Mouse (Mus musculus) cerebellum, adult 2 months (tissue): ENCODE results near the gene Gm527. TPM values are rescaled to one million over a fixed set of nuclear protein-coding genes. Genes with fewer than 3 reads are reported as not detected.

Experiments used
- DNase-seq, 2 experiments: peaks; one replicate each; pipeline ENCODE4 v3.0.0; 2021
- H3K27ac ChIP-seq: fragments of 200-500 bp; 2 replicates; pipeline ENCODE4 v1.5.1; 2012; ENCODE audit warnings: low read length, control low read depth, inconsistent platforms; ENCODE audit not compliant: insufficient read depth
- H3K27me3 ChIP-seq: fragments of 200-500 bp; 2 replicates; pipeline ENCODE4 v1.6.1; 2012; ENCODE audit warnings: inconsistent platforms, mild to moderate bottlenecking, low read length, moderate library complexity; ENCODE audit not compliant: control insufficient read depth, insufficient read depth
- H3K4me1 ChIP-seq: fragments of 200-500 bp; 2 replicates; pipeline ENCODE4 v1.6.1; 2011; ENCODE audit warnings: low read length; ENCODE audit not compliant: control insufficient read depth, insufficient read depth
- H3K4me3 ChIP-seq: fragments of 200-500 bp; replicated peaks from 2 replicates; pipeline ENCODE3; 2011; ENCODE audit warnings: mild to moderate bottlenecking, low read depth, low read length, control low read depth; ENCODE audit not compliant: insufficient read depth
- CTCF ChIP-seq: fragments of 200-500 bp; IDR thresholded peaks from 2 replicates; pipeline ENCODE4 v1.5.1; 2011; ENCODE audit warnings: low read depth, mild to moderate bottlenecking, control low read depth, low read length, moderate library complexity, borderline replicate concordance; ENCODE audit not compliant: insufficient read depth
- POLR2A ChIP-seq: fragments of 200-500 bp; IDR thresholded peaks from 2 replicates; pipeline ENCODE4 v1.6.1; 2011; ENCODE audit warnings: low read length, control low read depth, borderline replicate concordance; ENCODE audit not compliant: insufficient read depth
- WGBS: fragments of 180-500 bp; shearing (Covaris S2); methylation state at CpG from one replicate; pipeline ENCODE4 v1.1.7; 2018; 5-methylcytosine and 5-hydroxymethylcytosine counted together
- polyA plus RNA-seq: library from polyadenylated mRNA; depleted of rRNA; stranded (reverse); fragments of >200 nt; gene quantifications from 2 replicates; pipeline ENCODE4 v1.2.3, GENCODE M21; 2012; rRNA removed

Gene Gm527
- polyA plus RNA-seq, result 8.0 and 9.0 TPM in 2 replicates

DNA sequence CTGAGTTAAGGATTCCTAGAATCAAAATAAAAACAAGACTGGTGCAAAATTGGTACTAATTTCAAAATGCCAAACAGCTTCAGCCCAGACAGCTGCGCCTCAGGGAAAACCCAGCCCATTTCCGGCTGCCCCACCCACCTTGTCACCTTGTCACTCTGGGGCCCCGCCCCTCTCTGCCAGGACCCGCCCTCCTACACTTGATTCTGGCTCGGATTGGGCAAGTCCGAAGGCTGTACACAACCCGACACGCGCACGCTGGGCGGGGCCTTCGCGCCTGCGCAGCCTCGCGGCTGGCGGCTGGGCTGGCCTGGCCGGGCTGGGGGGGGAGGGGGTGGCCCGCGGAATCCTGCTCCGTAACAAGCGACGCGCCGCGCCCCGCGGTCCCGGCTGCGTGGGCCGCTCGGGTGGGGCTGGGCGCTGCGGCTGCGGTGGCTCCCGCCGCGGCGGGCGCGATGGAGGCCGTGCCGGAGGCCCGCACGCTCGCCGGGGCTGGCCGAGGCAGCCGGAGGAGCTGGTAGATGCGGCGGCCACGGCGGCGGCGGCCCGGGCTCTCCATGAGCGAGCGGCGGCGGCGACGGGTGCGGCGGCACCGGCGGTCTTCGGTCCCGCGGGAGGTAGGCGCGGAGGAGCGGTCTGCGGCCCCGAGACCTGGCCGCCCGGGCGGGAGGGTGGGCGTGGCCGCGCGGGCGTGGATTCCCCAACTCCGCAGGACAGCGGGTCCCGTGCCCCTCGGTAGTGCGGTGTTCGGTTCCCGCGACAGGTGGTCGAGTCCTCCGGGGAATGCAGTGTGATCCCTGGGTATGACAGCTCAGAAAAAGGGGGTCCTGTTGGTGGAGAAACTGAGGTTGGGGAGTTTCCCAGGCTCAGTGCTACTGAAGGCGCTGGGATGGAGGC, at the start of gene Gm527:
Gene Gm527 (plus strand): TSS at position 329 of the 894 bp plus-strand sequence.
- no peaks in the 10 kb centered on the region for H3K27me3 ChIP-seq
- TF ChIP-seq CTCF (no peak), POLR2A (0 out of 2 replicates have a peak, but pooled peaks have one; percentile 36)
- H3K27ac ChIP-seq, result no peak within 1 kb of the TSS
- no peaks in the 10 kb centered on the region for H3K4me1 ChIP-seq
- H3K4me3 ChIP-seq, result peak within 1 kb of the TSS; percentile 59
- WGBS, result under 1% methylated on average over 88 of the region's 93 CpGs
- peak; percentile 94 to 97 for DNase-seq

DNA sequence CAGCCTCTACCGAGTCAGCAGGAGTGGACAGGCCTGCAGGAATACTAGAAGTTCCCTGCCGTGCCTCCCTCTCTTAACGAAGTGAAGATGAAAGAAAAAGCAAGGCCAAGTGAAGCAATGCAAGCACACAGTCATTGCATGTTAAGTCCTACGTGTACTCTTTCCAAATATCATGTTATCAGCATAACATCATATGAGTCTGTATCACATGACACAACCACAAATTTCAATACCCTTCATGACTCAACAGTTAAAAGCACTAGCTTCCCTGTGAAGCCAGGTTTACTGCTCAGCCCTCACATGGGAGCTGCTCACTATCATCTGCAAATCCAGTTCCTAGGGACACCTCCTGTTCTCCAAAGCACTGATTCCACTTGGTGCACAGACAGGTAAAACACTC, 46.6 kb upstream of the Gm527 start:
- Histone ChIP-seq H3K27me3 (no peaks in the 10 kb centered on the region), H3K27ac (no peak overlapping the region), H3K4me3 (no peak overlapping the region), H3K4me1 (no peaks in the 10 kb centered on the region)
- TF ChIP-seq POLR2A (no peak), CTCF (no peak)
- no peak for DNase-seq
- 49% methylated on average over 4 of the region's 4 CpGs for WGBS

DNA sequence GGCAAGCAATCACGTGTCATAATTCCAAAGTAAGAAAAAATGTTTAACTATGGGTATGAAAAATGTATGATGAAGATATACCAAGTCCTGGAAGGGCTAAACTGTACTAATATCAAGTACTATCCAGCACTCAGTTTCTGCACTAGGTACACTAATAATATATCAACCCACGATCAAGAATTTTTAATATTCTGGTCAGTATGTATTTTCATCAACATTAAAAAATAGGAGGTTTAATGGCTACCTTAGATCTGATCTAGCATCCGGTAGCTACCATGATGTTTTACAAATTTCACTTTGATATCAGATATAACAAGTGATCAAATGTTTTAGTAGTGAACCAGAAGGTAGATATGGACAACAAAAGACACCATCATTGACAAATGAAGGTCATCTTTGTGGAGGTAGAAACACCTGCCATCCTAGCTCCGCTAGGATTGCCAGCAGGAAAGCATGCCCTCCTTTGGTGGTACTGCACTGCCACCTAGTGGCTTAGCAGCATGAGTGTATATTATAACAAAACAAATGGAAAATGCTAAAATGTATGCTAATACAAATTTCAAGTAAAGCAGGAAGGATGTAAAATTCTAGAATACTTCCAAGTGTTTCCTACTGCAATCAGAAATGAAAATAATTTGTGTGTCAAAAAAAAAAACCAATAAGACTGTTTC, 20.5 kb upstream of the Gm527 start:
- no peak overlapping the region for H3K27ac ChIP-seq
- 51% methylated on average over 4 of the region's 4 CpGs for WGBS
- no peaks in the 10 kb centered on the region for H3K4me1 ChIP-seq
- peak; percentile 46 to 49 for DNase-seq
- H3K27me3 ChIP-seq, result no peaks in the 10 kb centered on the region
- TF ChIP-seq CTCF (peak; percentile 82), POLR2A (no peak)
- H3K4me3 ChIP-seq, result no peak overlapping the region

DNA sequence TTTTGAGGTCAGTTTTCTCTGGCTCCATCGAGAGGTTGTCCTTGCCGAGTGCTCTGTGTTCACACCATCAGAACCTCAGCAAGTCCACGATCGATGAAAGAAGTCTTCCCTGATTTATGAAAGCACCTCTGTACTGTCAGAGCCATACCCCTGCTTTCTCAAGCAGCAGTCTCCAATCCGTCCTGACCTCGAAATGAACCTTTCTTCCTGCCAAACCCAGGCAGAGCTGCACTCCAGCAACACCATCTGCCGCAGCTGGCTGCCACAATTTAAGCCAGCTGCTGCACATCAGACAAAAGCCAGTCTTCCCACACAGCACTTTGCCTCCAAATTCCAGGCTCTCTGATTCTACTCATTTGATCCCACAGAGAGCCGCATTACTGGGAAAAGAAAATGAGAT, 15.2 kb upstream of the Gm527 start:
- Histone ChIP-seq H3K4me1 (no peaks in the 10 kb centered on the region), H3K4me3 (no peak overlapping the region), H3K27me3 (no peaks in the 10 kb centered on the region), H3K27ac (no peak overlapping the region)
- 29% methylated on average over 8 of the region's 8 CpGs for WGBS
- TF ChIP-seq CTCF (no peak), POLR2A (no peak)
- DNase-seq, result no peak

DNA sequence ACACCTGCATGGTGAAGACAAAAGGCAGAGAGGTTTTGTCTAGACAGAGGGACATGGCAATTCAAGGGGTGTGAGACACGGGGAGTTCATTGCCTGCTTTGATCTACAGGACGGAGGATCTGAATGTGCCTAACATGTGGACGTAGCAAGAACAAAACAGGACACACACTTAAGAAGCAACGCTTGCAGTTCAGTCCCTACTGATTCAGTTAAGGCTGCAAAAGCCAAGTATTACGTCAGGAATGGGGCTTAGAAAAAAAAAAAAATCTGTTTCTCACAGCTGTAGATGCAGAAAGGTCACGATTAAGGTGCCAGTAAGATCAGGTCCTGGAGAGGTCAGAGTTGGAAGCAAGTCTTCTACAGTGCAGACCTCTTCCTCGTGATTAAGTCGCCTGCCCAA, 14.5 kb upstream of the Gm527 start:
- H3K27me3 ChIP-seq, result no peaks in the 10 kb centered on the region
- no peak overlapping the region for H3K27ac ChIP-seq
- H3K4me3 ChIP-seq, result no peak overlapping the region
- H3K4me1 ChIP-seq, result no peaks in the 10 kb centered on the region
- 82% methylated on average over 8 of the region's 8 CpGs for WGBS
- no peak for DNase-seq
- TF ChIP-seq CTCF (no peak), POLR2A (no peak)

DNA sequence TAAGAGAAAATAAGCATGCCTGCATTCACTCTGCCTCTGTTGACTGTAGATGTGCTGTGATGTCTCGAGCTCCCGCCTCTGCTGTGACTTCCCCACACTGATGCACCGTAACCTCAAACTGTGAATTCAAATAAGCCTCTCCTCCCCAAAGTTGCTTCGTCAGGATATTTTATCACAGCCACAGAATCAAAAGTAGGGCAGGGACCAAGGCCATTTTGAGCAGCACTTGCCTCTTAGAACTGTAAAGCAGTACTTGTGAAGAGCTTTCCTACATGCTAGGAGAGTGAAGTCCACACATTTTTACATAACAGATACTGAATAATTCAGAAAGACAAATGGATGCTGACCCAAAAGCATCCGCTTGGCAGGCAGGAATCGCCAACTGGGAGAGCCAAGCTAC, 4.7 kb upstream of the Gm527 start:
- Histone ChIP-seq H3K27me3 (no peaks in the 10 kb centered on the region), H3K4me3 (no peak overlapping the region), H3K4me1 (no peaks in the 10 kb centered on the region), H3K27ac (no peak overlapping the region)
- TF ChIP-seq CTCF, result no peak
- TF ChIP-seq POLR2A, result no peak
- WGBS, result 49% methylated on average over 6 of the region's 6 CpGs
- no peak for DNase-seq

GRCm38 (mm10) chr12:64916735-64917134, 971 bp upstream of the Gm527 start:
- H3K27me3 ChIP-seq, result no peaks in the 10 kb centered on the region
- TF ChIP-seq POLR2A (no peak), CTCF (no peak)
- no peaks in the 10 kb centered on the region for H3K4me1 ChIP-seq

More at GRCm38 (mm10) chr12:64916735-64917134, 971 bp upstream of the Gm527 start:
- H3K27ac ChIP-seq, result no peak overlapping the region
- H3K4me3 ChIP-seq, result no peak overlapping the region
- DNase-seq, result no peak
